Mouse (Mus musculus): ENCODE data around the gene Olfr229. TPM values are rescaled to one million over a fixed set of nuclear protein-coding genes. Genes with fewer than 3 reads are reported as not detected.
"Not testable (repeated sequence)": the region's sequence is repeated elsewhere in the genome, so short reads cannot be mapped to it uniquely, and the experiment has no call there.

Olfr229 gene
- total RNA-seq (2021), result not detected
- long read RNA-seq, experiment 1, result 0 reads
- long read RNA-seq, experiment 2, result 0 reads

DNA sequence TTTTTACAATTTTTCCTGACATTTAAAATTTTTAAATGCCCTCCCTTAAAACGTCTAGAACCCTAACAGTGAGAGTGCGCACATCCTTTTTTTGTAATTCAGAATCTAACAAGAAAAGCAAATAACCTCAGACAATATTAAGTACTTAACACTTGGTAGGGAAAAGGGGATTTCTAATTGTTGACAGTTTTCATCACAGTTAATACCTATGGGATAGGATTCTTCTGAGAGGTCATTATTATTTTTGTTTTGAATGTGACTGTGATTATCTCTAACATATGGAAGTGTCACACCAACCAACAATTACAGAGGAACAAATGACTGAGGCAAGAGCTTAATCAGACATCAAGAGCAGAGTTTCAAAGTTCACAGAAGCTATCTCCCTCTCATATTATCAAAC, at the start of gene Olfr229:
Gene Olfr229, plus strand, starts transcription at position 301 of the 400 bp plus-strand sequence.
- DNase-seq (ENCODE audit: low spot score), result no peak

DNA sequence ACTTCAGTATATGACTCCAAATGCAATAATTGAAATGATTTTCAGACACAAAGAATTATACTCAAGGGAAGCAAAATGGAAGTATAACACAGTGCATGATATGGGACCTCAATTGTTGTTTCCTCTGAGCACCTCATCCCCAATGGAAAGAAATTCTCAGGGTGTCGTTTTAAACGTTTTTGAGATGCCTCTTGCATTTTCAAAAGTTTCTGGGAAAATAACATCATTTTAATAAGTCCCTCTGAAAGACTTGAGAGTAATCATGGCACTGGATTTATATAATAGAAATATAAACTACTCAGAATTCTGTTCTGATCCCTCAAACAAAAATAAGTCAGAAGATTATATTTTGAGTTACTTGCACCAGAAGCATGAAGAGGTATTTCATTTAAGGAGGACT, 41.0 kb upstream of the Olfr229 start, which contains the start of gene Olfr972:
Gene Olfr972, plus strand, starts transcription at position 301 of the 400 bp plus-strand sequence.
- no peak for DNase-seq (ENCODE audit: low spot score)

DNA sequence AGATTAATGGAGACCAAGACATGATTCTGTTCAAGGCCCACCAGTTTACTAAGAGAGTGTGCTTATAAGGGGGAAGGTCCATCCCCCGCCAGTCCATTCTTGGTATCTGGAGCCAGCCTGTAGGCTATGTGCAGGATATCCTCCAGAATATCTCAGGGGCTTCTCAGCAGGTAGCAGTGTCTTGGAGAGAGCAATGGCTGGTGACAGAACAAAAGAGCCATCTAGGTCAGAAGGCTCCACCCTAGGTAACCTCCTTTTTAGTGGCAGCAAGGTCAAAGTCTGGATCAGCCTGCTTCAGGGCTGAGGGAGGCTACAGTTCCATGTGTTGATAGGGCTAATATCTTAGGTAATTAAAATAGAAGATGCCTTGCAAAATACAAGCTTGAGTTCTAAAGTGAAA, 35.1 kb upstream of the Olfr229 start:
- not testable (repeated sequence) for DNase-seq (ENCODE audit: low spot score)

DNA sequence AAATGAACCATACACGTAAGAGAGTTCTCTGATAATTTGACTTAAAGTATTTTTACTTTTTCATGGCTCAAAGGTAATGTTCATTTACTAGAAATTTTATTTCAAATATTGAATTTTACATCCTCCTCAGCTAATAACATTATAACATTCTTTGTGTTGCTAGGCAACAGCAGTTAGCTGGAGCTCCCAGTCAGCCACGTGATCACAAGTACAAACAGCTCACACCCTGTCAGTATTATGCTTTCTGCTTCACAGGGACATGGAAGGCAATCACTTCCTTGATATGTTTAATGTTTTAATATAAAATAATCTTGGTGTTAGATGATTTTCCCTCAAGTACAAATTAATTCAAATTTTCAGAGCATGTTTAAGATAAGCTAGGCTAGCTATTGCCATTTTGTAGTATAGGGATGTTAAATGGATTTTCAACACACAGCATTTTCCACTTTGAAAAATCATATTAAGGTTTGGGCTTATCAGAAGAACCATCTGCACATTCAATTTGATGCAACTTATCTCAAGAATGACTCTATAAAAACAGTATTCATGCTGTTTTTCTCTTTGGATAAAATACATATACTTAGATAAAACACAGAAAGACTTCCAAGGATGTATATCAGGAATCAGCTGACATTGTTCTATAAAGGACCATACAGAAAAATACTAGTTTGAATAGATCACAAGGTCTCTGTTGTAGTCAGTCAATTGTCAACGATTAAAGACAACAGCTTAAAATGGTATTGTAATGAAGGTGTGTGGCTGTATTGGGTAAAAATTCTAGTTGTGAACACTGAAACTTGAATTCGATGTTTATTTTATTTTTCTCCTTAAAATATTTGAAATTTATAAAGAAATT, 29.4 kb upstream of the Olfr229 start:
- DNase-seq (ENCODE audit: low spot score), result not testable (repeated sequence)

DNA sequence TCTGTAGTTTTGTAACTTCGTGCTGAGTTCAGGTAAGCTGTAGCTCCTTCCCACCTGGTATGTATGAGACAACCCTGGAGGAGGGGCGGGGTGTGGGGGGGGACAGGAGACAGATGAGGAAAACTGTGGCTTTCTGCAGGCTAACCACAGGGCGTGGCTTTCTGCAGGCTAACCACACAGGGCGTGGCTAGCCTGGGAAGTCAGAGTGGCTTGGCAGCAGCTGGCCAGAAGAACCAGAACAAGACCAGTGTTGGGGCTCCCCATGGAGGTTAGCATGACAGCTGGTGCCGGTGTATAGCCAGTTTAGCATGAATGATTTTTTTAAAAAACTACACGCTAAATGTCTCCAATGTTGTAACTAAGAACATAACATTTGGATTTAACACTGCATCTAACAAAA, 2.0 kb upstream of the Olfr229 start:
- no peak for DNase-seq (ENCODE audit: low spot score)

DNA sequence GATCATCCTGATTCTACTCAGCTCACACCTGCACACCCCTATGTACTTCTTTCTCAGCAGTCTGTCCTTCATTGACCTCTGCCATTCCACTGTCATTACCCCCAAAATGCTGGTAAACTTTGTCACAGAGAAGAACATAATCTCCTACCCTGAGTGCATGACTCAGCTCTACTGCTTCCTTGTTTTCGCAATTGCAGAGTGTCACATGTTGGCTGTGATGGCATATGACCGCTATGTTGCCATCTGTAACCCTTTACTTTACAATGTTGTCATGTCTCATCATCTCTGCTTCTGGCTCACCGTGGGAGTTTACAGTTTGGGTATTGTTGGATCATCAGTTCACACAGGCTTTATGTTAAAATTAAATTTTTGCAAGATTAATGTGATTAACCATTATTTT, 2.8 kb downstream of the Olfr229 start:
- DNase-seq (ENCODE audit: low spot score), result no peak

DNA sequence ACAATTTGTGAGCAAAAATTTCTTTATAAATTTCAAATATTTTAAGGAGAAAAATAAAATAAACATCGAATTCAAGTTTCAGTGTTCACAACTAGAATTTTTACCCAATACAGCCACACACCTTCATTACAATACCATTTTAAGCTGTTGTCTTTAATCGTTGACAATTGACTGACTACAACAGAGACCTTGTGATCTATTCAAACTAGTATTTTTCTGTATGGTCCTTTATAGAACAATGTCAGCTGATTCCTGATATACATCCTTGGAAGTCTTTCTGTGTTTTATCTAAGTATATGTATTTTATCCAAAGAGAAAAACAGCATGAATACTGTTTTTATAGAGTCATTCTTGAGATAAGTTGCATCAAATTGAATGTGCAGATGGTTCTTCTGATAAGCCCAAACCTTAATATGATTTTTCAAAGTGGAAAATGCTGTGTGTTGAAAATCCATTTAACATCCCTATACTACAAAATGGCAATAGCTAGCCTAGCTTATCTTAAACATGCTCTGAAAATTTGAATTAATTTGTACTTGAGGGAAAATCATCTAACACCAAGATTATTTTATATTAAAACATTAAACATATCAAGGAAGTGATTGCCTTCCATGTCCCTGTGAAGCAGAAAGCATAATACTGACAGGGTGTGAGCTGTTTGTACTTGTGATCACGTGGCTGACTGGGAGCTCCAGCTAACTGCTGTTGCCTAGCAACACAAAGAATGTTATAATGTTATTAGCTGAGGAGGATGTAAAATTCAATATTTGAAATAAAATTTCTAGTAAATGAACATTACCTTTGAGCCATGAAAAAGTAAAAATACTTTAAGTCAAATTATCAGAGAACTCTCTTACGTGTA, 21.1 kb downstream of the Olfr229 start:
- not testable (repeated sequence) for DNase-seq (ENCODE audit: low spot score)

DNA sequence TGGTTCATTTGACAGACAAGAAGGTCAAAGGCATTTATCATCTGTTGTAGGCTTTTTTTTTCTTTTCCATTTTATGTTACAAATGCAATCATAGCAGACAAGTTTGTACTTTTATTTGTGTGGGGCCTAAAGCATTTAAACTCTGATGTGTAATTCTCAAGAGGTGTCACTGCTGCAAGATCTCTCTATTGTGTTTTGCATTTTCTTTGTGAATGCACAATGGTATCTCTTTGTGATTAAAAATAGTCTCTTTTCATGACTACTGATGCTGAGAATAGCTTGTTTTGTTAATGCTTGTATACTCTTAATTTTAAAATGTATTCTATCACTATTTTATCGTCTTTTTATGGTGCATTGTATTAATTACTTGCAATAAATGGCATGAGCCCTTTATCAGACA, 21.7 kb downstream of the Olfr229 start:
- not testable (repeated sequence) for DNase-seq (ENCODE audit: low spot score)

DNA sequence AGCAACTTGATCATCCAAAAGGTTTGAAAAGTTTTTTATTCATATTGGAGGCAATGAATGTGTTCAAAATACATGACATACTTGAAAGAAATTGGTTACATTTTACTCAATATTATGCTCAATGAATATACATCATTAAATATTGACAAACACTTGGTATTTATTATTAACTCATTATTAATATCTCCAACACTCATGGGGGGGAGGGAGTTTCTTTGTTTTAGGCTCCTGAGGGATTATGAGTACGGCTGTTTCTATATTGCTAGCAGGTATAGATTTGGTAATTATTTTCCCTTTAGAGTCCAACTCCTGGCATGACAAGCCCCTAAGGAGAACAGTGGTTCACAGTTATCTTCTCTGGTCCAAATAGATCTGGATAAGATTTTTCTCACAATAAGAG, 30.1 kb downstream of the Olfr229 start, which contains the start of gene Olfr974:
Gene Olfr974, plus strand, starts transcription at position 301 of the 400 bp plus-strand sequence.
- no peak for DNase-seq (ENCODE audit: low spot score)

DNA sequence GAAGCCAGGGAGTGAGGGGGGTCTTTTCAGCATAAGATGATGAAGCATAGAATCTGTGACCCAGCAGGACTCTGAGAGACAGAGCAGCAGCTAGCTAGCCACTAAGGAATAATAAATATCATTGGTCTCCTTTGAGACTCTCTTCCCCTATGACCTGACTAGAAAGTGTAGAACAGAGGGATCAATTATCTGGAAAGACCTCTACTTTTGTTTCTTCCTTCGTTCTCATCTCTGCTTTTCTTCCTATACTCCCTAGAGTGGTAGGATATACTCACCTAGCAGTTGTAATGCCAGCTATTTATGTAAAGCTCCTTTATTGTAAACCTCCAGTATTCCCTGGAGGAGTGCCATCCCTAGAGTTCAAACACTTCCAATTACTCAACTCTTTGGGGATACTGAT, 44.8 kb downstream of the Olfr229 start, which contains the start of gene Olfr975:
Gene Olfr975, minus strand, starts transcription at position 101 of the 400 bp plus-strand sequence.
- DNase-seq (ENCODE audit: low spot score), result no peak

DNA sequence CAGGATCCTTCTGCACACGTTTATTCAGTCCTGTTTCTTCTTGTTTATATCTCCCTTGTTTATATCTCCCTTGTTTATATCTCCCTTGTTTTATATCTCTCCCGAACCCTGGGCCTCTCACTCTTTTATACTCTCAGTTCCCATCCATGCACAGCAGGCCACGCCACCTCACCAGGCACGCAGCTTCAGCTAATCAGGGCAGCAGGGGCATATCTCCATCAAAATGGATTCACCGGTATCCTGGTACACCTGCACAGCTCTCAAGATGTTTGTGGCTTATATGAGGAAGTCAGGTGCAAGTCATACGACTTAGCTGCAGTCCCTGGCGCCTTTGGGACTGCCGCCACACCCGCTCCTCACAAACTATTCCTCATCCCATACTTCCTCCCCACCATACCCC, 53.9 kb downstream of the Olfr229 start, which contains the start of gene Olfr976:
Gene Olfr976, minus strand, starts transcription at position 101 of the 400 bp plus-strand sequence.
- not testable (repeated sequence) for DNase-seq (ENCODE audit: low spot score)

Other genes with a start within 250 kb of the Olfr229 start
- not detected for gene Olfr963, start 240.1 kb upstream of the Olfr229 start, total RNA-seq (2021)
- not detected for gene Olfr149, start 200.2 kb upstream of the Olfr229 start, total RNA-seq (2021)
- not detected for gene Olfr965, start 196.0 kb upstream of the Olfr229 start, total RNA-seq (2021)
- gene Olfr150, start 176.4 kb upstream of the Olfr229 start, total RNA-seq (2021), result not detected
- not detected for gene Olfr967, start 161.1 kb upstream of the Olfr229 start, total RNA-seq (2021)
- gene Olfr968, start 124.1 kb upstream of the Olfr229 start, total RNA-seq (2021), result not detected
- gene Olfr969, start 116.4 kb upstream of the Olfr229 start, total RNA-seq (2021), result not detected
- gene Olfr970, start 98.5 kb upstream of the Olfr229 start, total RNA-seq (2021), result not detected
- not detected for gene Olfr971, start 70.5 kb upstream of the Olfr229 start, total RNA-seq (2021)
- not detected for gene Olfr972, start 40.9 kb upstream of the Olfr229 start, total RNA-seq (2021)
- not detected for gene Olfr974, start 30.2 kb downstream of the Olfr229 start, total RNA-seq (2021)
- gene Olfr975, start 44.7 kb downstream of the Olfr229 start, total RNA-seq (2021), result not detected
- gene Olfr976, start 53.8 kb downstream of the Olfr229 start, total RNA-seq (2021), result not detected
- not detected for gene Olfr978, start 84.8 kb downstream of the Olfr229 start, total RNA-seq (2021)
- not detected for gene Olfr979, start 96.1 kb downstream of the Olfr229 start, total RNA-seq (2021)
- not detected for gene Olfr980, start 102.2 kb downstream of the Olfr229 start, total RNA-seq (2021)
- not detected for gene Olfr981, start 114.1 kb downstream of the Olfr229 start, total RNA-seq (2021)
- not detected for gene Olfr982, start 166.5 kb downstream of the Olfr229 start, total RNA-seq (2021)
- gene Olfr983, start 186.3 kb downstream of the Olfr229 start, total RNA-seq (2021), result not detected
- gene Olfr984, start 206.9 kb downstream of the Olfr229 start, total RNA-seq (2021), result not detected
- gene Olfr985, start 222.8 kb downstream of the Olfr229 start, total RNA-seq (2021), result not detected
- gene Tmem225, start 240.8 kb downstream of the Olfr229 start, total RNA-seq (2021), result not detected